Mouse (Mus musculus) embryonic facial prominence, embryonic 12.5 days (tissue): ENCODE results near the gene Srm. TPM values are rescaled to one million over a fixed set of nuclear protein-coding genes. Genes with fewer than 3 reads are reported as not detected.

Experiments used
- ATAC-seq: fragments of 200-750 bp; cut with Nextera tagmentation; 2 replicates; pipeline ENCODE4 v1.8.0; 2017; ENCODE audit not compliant: insufficient number of reproducible peaks, insufficient read depth, low FRiP score, low TSS enrichment
- H3K27ac ChIP-seq: fragments of 300-500 bp; sonication (generic); 2 replicates; pipeline ENCODE4 v1.5.1; 2016; ENCODE audit warnings: mild to moderate bottlenecking
- H3K27me3 ChIP-seq: fragments of 300-500 bp; sonication (generic); 2 replicates; pipeline ENCODE4 v1.6.1; 2016; ENCODE audit warnings: mild to moderate bottlenecking, moderate library complexity
- H3K36me3 ChIP-seq: fragments of 300-500 bp; sonication (generic); 2 replicates; pipeline ENCODE4 v1.6.1; 2016; ENCODE audit warnings: mild to moderate bottlenecking
- H3K4me1 ChIP-seq: fragments of 300-500 bp; sonication (generic); 2 replicates; pipeline ENCODE4 v1.6.1; 2016
- H3K4me2 ChIP-seq: fragments of 300-500 bp; sonication (generic); replicated peaks from 2 replicates; pipeline ENCODE4 v1.6.1; 2016; ENCODE audit warnings: mild to moderate bottlenecking, moderate library complexity
- H3K4me3 ChIP-seq: fragments of 300-500 bp; sonication (generic); 2 replicates; pipeline ENCODE4 v1.5.1; 2016; ENCODE audit warnings: mild to moderate bottlenecking
- H3K9ac ChIP-seq: fragments of 300-500 bp; sonication (generic); 2 replicates; pipeline ENCODE4 v1.6.1; 2016; ENCODE audit warnings: mild to moderate bottlenecking, moderate library complexity
- H3K9me3 ChIP-seq: fragments of 300-500 bp; sonication (generic); 2 replicates; pipeline ENCODE4 v1.6.1; 2016; ENCODE audit warnings: mild to moderate bottlenecking, moderate library complexity
- WGBS: fragments of 180-500 bp; shearing (Covaris S2); methylation state at CpG from one replicate; pipeline ENCODE4 v1.1.7; 2016; 5-methylcytosine and 5-hydroxymethylcytosine counted together
- polyA plus RNA-seq: library from polyadenylated mRNA; unstranded; fragments of >200 nt; fragmentation: Nextera tagmentation; extraction: Ambion mirVana; gene quantifications from 2 replicates; pipeline ENCODE4 v1.2.1, GENCODE M21; 2016

Srm gene
- 206 and 210 TPM in 2 replicates for polyA plus RNA-seq

- Histone ChIP-seq H3K27ac (peak within 1 kb of the TSS; percentile 54; the same call in 1 of the 2 replicates), H3K27me3 (no peaks in the 10 kb centered on the region), H3K9ac (peak within 1 kb of the TSS; percentile 89), H3K9me3 (no peaks in the 10 kb centered on the region), H3K4me1 (peaks cover 9% of the 10 kb centered on the region), H3K4me3 (peak within 1 kb of the TSS; percentile 97), H3K36me3 (peaks cover 30% of the 10 kb centered on the region), H3K4me2 (peak within 1 kb of the TSS; percentile 93)
- peak; percentile 99 for ATAC-seq
- 0% methylated on average over 50 of the region's 50 CpGs for WGBS
These were observed at the start of gene Srm for GRCm38 (mm10) chr4:148591171-148591630. Gene Srm (plus strand): TSS chr4:148591503.

GRCm38 (mm10) chr4:148549106-148549505 lies 42.2 kb upstream of the Srm start:
- no peak overlapping the region for H3K9ac ChIP-seq
- WGBS = 84% methylated on average over 4 of the region's 4 CpGs
- no peak overlapping the region for H3K27ac ChIP-seq
- H3K36me3 ChIP-seq = peaks cover 91% of the 10 kb centered on the region
- H3K4me2 ChIP-seq = no peak overlapping the region
- H3K27me3 ChIP-seq = no peaks in the 10 kb centered on the region
- no peak overlapping the region for H3K4me3 ChIP-seq
- H3K4me1 ChIP-seq = no peaks in the 10 kb centered on the region
- H3K9me3 ChIP-seq = no peaks in the 10 kb centered on the region
- no peak for ATAC-seq

- no peak for ATAC-seq
- Histone ChIP-seq H3K4me3 (peak overlapping the region; percentile 80), H3K4me1 (0 out of 2 replicates have a peak, but pooled peaks cover 3% of the 10 kb centered on the region), H3K4me2 (peak overlapping the region; percentile 64), H3K27ac (peak overlapping the region; percentile 94), H3K9me3 (no peaks in the 10 kb centered on the region), H3K36me3 (peaks cover 62% of the 10 kb centered on the region), H3K9ac (peak overlapping the region; percentile 87), H3K27me3 (no peaks in the 10 kb centered on the region)
- WGBS = 33% methylated on average over 6 of the region's 6 CpGs
These were observed 33.5 kb upstream of the Srm start for GRCm38 (mm10) chr4:148557766-148558165.

GRCm38 (mm10) chr4:148558297-148559000 lies 32.9 kb upstream of the Srm start, which contains the start of gene Exosc10:
Gene Exosc10 (plus strand): TSS chr4:148558429.
- WGBS = under 1% methylated on average over 63 of the region's 63 CpGs
- H3K9ac ChIP-seq = peak within 1 kb of the TSS; percentile 87
- H3K4me1 ChIP-seq = 0 out of 2 replicates have a peak, but pooled peaks cover 3% of the 10 kb centered on the region
- H3K27me3 ChIP-seq = no peaks in the 10 kb centered on the region
- peak within 1 kb of the TSS; percentile 94 for H3K27ac ChIP-seq
- no peaks in the 10 kb centered on the region for H3K9me3 ChIP-seq
- H3K4me3 ChIP-seq = peak within 1 kb of the TSS; percentile 80
- peak within 1 kb of the TSS; percentile 64 for H3K4me2 ChIP-seq
- peak; percentile 86 for ATAC-seq
- H3K36me3 ChIP-seq = peaks cover 62% of the 10 kb centered on the region

DNA sequence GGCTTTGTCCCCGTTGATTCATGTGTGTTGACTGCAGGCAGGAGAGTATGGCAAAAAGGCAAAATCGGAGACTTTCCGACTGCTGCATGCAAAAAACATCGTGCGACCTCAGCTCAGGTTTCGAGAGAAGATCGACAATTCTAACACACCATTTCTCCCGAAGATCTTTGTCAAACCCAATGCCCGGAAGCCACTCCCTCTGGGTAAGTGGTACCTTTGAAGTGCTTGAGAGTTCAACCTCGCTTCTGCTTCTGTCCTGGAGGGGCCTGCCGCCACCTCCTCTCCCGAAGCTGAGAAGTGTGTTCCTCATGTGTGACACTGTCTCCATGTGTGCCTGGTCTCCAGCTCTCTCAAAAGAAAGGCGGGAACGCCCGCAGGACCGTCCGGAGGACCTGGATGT lies 28.6 kb upstream of the Srm start:
- Histone ChIP-seq H3K27ac (no peak overlapping the region), H3K4me3 (no peak overlapping the region), H3K36me3 (peaks cover 76% of the 10 kb centered on the region), H3K27me3 (no peaks in the 10 kb centered on the region), H3K4me1 (0 out of 2 replicates have a peak, but pooled peaks cover 2% of the 10 kb centered on the region), H3K9ac (no peak overlapping the region), H3K9me3 (no peaks in the 10 kb centered on the region), H3K4me2 (no peak overlapping the region)
- no peak for ATAC-seq
- 94% methylated on average over 17 of the region's 17 CpGs for WGBS

GRCm38 (mm10) chr4:148563595-148563994 lies 27.7 kb upstream of the Srm start:
- no peak overlapping the region for H3K4me3 ChIP-seq
- no peaks in the 10 kb centered on the region for H3K9me3 ChIP-seq
- no peak overlapping the region for H3K4me2 ChIP-seq
- no peak overlapping the region for H3K27ac ChIP-seq
- no peak overlapping the region for H3K9ac ChIP-seq
- WGBS = 94% methylated on average over 12 of the region's 12 CpGs
- no peaks in the 10 kb centered on the region for H3K4me1 ChIP-seq
- no peaks in the 10 kb centered on the region for H3K27me3 ChIP-seq
- H3K36me3 ChIP-seq = peaks cover 85% of the 10 kb centered on the region
- ATAC-seq = no peak; the same call in 1 of the 2 replicates

DNA sequence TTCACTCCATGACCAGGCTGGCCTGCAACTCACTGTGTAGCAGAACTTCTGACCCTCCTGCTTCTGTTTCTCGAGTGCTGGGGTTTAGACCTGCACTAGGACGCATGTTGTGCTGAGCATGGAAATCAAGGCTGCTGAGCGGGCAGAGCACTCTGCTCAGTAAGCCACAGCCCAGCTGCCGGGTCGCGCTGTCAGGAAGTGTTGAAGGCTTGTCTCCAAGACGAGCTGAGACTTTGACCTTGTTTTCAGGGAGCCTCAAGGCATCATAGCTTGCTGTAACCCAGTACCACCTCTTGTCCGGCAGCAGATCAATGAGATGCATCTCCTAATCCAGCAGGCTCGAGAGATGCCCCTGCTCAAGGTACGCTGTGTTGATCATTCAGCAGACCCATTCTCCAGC lies 21.2 kb upstream of the Srm start:
- H3K4me1 ChIP-seq = no peaks in the 10 kb centered on the region
- ATAC-seq = no peak
- H3K27me3 ChIP-seq = no peaks in the 10 kb centered on the region
- no peaks in the 10 kb centered on the region for H3K9me3 ChIP-seq
- WGBS = 90% methylated on average over 10 of the region's 10 CpGs
- peaks cover 98% of the 10 kb centered on the region for H3K36me3 ChIP-seq
- H3K9ac ChIP-seq = no peak overlapping the region
- H3K27ac ChIP-seq = no peak overlapping the region
- H3K4me2 ChIP-seq = no peak overlapping the region
- H3K4me3 ChIP-seq = no peak overlapping the region

- 96% methylated on average over 9 of the region's 9 CpGs for WGBS
- no peak for ATAC-seq
- Histone ChIP-seq H3K27ac (no peak overlapping the region), H3K9ac (no peak overlapping the region), H3K4me3 (no peak overlapping the region), H3K36me3 (peaks cover 98% of the 10 kb centered on the region), H3K9me3 (no peaks in the 10 kb centered on the region), H3K4me2 (no peak overlapping the region), H3K27me3 (no peaks in the 10 kb centered on the region), H3K4me1 (no peaks in the 10 kb centered on the region)
These were observed 20.5 kb upstream of the Srm start for GRCm38 (mm10) chr4:148570693-148571295.

- H3K27me3 ChIP-seq = no peaks in the 10 kb centered on the region
- H3K9me3 ChIP-seq = no peaks in the 10 kb centered on the region
- H3K4me3 ChIP-seq = no peak overlapping the region
- no peak overlapping the region for H3K27ac ChIP-seq
- no peak overlapping the region for H3K4me2 ChIP-seq
- no peak for ATAC-seq
- 84% methylated on average over 7 of the region's 7 CpGs for WGBS
- H3K4me1 ChIP-seq = no peaks in the 10 kb centered on the region
- no peak overlapping the region for H3K9ac ChIP-seq
- H3K36me3 ChIP-seq = peaks cover 96% of the 10 kb centered on the region
These were observed 18.1 kb upstream of the Srm start for GRCm38 (mm10) chr4:148573222-148573621.

- H3K9ac ChIP-seq = no peak overlapping the region
- no peak overlapping the region for H3K4me2 ChIP-seq
- no peak overlapping the region for H3K4me3 ChIP-seq
- no peaks in the 10 kb centered on the region for H3K27me3 ChIP-seq
- ATAC-seq = 0 out of 2 replicates have a peak, but pooled peaks have one; percentile 4
- peaks cover 70% of the 10 kb centered on the region for H3K36me3 ChIP-seq
- H3K27ac ChIP-seq = no peak overlapping the region
- WGBS = 95% methylated on average over 9 of the region's 9 CpGs
- no peaks in the 10 kb centered on the region for H3K9me3 ChIP-seq
- H3K4me1 ChIP-seq = no peaks in the 10 kb centered on the region
These were observed 10.5 kb upstream of the Srm start for GRCm38 (mm10) chr4:148580765-148581164.

DNA sequence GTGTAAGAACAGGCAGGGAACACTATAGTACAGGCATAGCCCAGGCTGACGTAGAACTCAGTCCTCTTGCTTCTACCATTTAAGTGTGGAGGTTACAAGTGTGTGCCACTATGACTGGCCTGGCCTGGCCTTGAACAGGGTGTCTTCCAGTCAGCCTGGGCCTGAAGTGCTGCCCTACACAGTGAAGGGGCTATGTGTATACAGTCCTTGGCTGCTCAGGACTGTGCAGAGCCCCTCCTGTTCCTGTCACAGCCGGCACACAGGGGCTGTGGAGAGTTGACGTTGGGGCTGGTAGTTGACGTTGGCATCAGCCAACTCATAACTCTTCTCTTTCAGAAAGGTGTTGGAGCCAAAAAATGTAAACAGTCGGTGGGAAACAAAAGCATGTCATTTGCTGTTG lies 9.9 kb upstream of the Srm start:
- WGBS = 93% methylated on average over 5 of the region's 5 CpGs
- peaks cover 63% of the 10 kb centered on the region for H3K36me3 ChIP-seq
- no peaks in the 10 kb centered on the region for H3K9me3 ChIP-seq
- H3K9ac ChIP-seq = no peak overlapping the region
- ATAC-seq = no peak
- H3K4me3 ChIP-seq = no peak overlapping the region
- no peak overlapping the region for H3K4me2 ChIP-seq
- H3K4me1 ChIP-seq = no peaks in the 10 kb centered on the region
- no peak overlapping the region for H3K27ac ChIP-seq
- H3K27me3 ChIP-seq = no peaks in the 10 kb centered on the region

DNA sequence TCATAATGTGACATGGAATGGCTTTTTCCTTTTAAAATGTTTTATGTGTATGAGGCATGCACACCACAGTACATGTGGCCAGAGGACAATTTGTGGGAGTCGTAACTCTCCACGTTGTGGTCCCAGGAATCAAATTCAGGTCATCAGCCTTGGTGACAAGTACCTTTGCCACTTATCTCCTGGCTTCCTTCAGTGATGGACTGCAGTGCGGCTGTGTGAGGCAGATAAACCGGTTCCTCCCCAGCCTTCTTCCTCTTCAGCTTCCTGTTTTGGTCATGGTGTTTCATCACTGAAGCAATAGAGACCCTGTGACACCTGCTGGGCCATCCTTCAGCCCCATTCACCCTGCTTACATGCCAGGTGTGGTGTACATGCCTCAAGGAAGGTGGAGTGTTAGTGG lies 8.0 kb upstream of the Srm start:
- 82% methylated on average over 4 of the region's 4 CpGs for WGBS
- Histone ChIP-seq H3K36me3 (peaks cover 46% of the 10 kb centered on the region), H3K9me3 (no peaks in the 10 kb centered on the region), H3K4me3 (no peak overlapping the region), H3K27ac (no peak overlapping the region), H3K27me3 (no peaks in the 10 kb centered on the region), H3K4me2 (no peak overlapping the region), H3K4me1 (no peaks in the 10 kb centered on the region), H3K9ac (no peak overlapping the region)
- no peak for ATAC-seq
